Mouse (Mus musculus) embryonic facial prominence, embryonic 11.5 days (tissue): ENCODE results near the gene Vmn1r198. TPM values are rescaled to one million over a fixed set of nuclear protein-coding genes. Genes with fewer than 3 reads are reported as not detected.
"Not testable (repeated sequence)": the region's sequence is repeated elsewhere in the genome, so short reads cannot be mapped to it uniquely, and the experiment has no call there.

ENCODE experiments used
- ATAC-seq: fragments of 200-750 bp; cut with Nextera tagmentation; replicated peaks from 2 replicates; pipeline ENCODE4 v1.8.0; 2017; ENCODE audit warnings: low read depth; ENCODE audit not compliant: insufficient number of reproducible peaks, low FRiP score, low TSS enrichment
- DNase-seq: peaks from one replicate; pipeline ENCODE4 v3.0.0-alpha.2; 2015; ENCODE audit warnings: low spot score
- H3K27ac ChIP-seq: fragments of 300-500 bp; sonication (generic); replicated peaks from 2 replicates; pipeline ENCODE4 v1.5.1; 2014; ENCODE audit warnings: mild to moderate bottlenecking, low read depth, low read length, control low read depth
- H3K27me3 ChIP-seq: fragments of 300-500 bp; sonication (generic); 2 replicates; pipeline ENCODE4 v1.6.1; 2014; ENCODE audit warnings: mild to moderate bottlenecking, low read length, moderate library complexity, mixed read lengths; ENCODE audit not compliant: control insufficient read depth, insufficient read depth
- H3K36me3 ChIP-seq: fragments of 300-500 bp; sonication (generic); replicated peaks from 2 replicates; pipeline ENCODE4 v1.6.1; 2014; ENCODE audit warnings: low read depth, mild to moderate bottlenecking, low read length, moderate library complexity, mixed read lengths; ENCODE audit not compliant: control insufficient read depth, insufficient read depth
- H3K4me1 ChIP-seq: fragments of 300-500 bp; sonication (generic); 2 replicates; pipeline ENCODE4 v1.6.1; 2014; ENCODE audit warnings: low read length, mixed read lengths; ENCODE audit not compliant: control insufficient read depth, insufficient read depth
- H3K4me2 ChIP-seq: fragments of 300-500 bp; sonication (generic); 2 replicates; pipeline ENCODE4 v1.6.1; 2014; ENCODE audit warnings: low read depth, mild to moderate bottlenecking, control low read depth, low read length, moderate library complexity
- H3K4me3 ChIP-seq: fragments of 300-500 bp; sonication (generic); 2 replicates; pipeline ENCODE4 v1.5.1; 2014; ENCODE audit warnings: low read depth, low read length, control low read depth
- H3K9ac ChIP-seq: fragments of 300-500 bp; sonication (generic); replicated peaks from 2 replicates; pipeline ENCODE4 v1.6.1; 2014; ENCODE audit warnings: mild to moderate bottlenecking, control low read depth, low read length
- H3K9me3 ChIP-seq: fragments of 300-500 bp; sonication (generic); replicated peaks from 2 replicates; pipeline ENCODE4 v1.6.1; 2016; ENCODE audit warnings: mild to moderate bottlenecking, low read length, inconsistent platforms, mixed read lengths; ENCODE audit not compliant: control insufficient read depth
- WGBS: fragments of 180-500 bp; shearing (Covaris S2); extraction: QIAGEN DNeasy Blood & Tissue Kit; methylation state at CpG from one replicate; pipeline ENCODE4 v1.1.7; 2014; 5-methylcytosine and 5-hydroxymethylcytosine counted together
- polyA plus RNA-seq: library from polyadenylated mRNA; unstranded; fragments of >200 nt; fragmentation: Nextera tagmentation; extraction: Ambion mirVana; gene quantifications from 2 replicates; pipeline ENCODE4 v1.2.1, GENCODE M21; 2014

Vmn1r198 gene
- polyA plus RNA-seq, 1 experiment from 2014 or later = not detected

DNA sequence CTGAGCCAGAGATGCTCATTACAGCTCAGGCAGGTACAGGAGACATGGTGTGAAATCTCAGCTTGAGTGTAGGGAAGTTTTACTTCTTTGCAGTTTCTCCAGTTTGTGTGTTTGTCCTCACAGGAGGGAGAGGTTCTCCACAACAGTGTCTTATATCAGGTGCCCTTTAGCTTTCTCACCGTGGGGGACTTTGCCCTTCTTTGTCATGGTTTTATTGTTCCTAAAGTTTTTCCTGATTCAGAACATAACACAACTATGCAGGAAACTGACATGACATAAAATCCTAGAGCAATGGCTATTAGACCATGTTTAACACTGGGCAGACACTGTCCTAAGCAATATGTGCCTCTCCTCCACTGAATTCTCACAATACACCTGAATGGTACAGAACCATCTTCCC is 649 bp downstream of the Vmn1r198 start:
- no peak overlapping the region for H3K4me3 ChIP-seq
- H3K36me3 ChIP-seq = no peaks in the 10 kb centered on the region
- H3K9me3 ChIP-seq = no peaks in the 10 kb centered on the region
- ATAC-seq (no peak), DNase-seq (no peak)
- WGBS = 72% methylated on average over 1 of the region's 1 CpGs
- H3K4me2 ChIP-seq = no peak overlapping the region
- no peak overlapping the region for H3K27ac ChIP-seq
- H3K9ac ChIP-seq = no peak overlapping the region
- H3K27me3 ChIP-seq = no peaks in the 10 kb centered on the region
- H3K4me1 ChIP-seq = no peaks in the 10 kb centered on the region

DNA sequence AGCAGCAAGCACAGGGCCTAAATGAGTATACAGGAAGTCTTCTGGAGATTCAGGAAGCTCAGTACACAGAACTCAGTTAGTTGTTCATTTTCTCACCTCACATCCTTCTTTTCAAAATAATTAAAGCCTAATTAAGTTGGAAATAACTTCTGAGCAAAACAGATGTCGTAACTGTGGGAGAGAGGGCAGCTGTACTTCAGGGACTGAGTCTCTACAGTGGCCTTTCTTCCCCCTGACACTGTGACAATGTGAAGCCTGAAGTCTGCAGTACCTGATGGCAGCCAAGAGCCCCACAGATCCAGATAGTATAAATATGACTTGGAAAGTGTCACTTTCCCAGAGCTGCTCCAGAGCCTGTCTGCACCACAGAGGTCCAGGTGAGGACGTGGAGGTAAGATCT is 29.4 kb downstream of the Vmn1r198 start, which contains the start of gene Vmn1r199:
Vmn1r199 (plus strand) TSS at position 301 of the 400 bp plus-strand sequence.
- DNase-seq (no peak), ATAC-seq (no peak)
- no peaks in the 10 kb centered on the region for H3K9me3 ChIP-seq
- H3K9ac ChIP-seq = no peak within 1 kb of the TSS
- no peak within 1 kb of the TSS for H3K27ac ChIP-seq
- no peak within 1 kb of the TSS for H3K4me2 ChIP-seq
- H3K4me3 ChIP-seq = no peak within 1 kb of the TSS
- no peaks in the 10 kb centered on the region for H3K27me3 ChIP-seq
- 66% methylated on average over 2 of the region's 2 CpGs for WGBS
- H3K36me3 ChIP-seq = no peaks in the 10 kb centered on the region
- no peaks in the 10 kb centered on the region for H3K4me1 ChIP-seq

DNA sequence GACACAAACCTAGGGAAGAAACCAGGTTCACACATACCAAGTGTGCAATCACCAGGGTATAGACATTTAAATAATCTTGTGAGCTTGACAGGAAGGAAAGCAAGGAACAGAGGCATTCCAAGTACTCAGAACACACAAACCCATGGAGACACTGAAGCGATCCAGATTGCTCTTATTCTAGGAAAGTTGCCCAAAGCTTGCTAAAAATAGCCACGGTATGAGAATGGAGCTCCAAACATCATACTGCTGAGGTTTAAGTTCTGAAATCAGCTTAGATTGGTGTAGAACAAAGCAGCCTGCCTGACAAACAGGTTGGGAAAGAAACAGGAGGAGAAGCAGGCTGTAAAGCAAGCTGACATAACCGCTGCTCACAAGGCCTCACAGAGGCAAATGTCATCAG is 31.0 kb downstream of the Vmn1r198 start:
- H3K9me3 ChIP-seq, H3K4me1 ChIP-seq, H3K9ac ChIP-seq, H3K27ac ChIP-seq, H3K36me3 ChIP-seq, DNase-seq, ATAC-seq, H3K4me3 ChIP-seq, H3K4me2 ChIP-seq, H3K27me3 ChIP-seq: not testable (repeated sequence)
- WGBS = 81% methylated on average over 3 of the region's 3 CpGs

DNA sequence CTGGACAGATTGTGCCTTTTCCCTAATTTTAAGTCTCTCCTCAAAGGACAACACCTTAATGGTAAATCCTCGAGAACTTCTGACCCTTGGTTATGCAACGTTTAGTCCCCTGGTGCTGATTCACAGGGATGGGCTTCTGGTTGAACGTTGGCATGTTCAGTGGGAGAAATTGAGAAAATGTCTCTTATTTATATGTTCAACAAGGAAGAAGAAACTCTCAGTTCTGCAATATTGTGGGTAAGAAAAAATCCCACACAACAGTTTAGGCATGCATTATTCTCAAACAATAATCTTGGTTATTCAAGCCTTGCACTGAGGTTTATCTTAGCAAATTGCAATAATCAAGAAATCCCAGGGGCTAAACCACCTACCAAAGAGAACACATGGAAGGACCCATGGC is 33.2 kb downstream of the Vmn1r198 start:
- DNase-seq (no peak), ATAC-seq (no peak)
- Histone ChIP-seq H3K4me1 (no peaks in the 10 kb centered on the region), H3K36me3 (no peaks in the 10 kb centered on the region), H3K9me3 (no peaks in the 10 kb centered on the region), H3K27me3 (no peaks in the 10 kb centered on the region), H3K9ac (no peak overlapping the region), H3K27ac (no peak overlapping the region), H3K4me3 (no peak overlapping the region), H3K4me2 (no peak overlapping the region)
- WGBS = 73% methylated on average over 3 of the region's 3 CpGs

DNA sequence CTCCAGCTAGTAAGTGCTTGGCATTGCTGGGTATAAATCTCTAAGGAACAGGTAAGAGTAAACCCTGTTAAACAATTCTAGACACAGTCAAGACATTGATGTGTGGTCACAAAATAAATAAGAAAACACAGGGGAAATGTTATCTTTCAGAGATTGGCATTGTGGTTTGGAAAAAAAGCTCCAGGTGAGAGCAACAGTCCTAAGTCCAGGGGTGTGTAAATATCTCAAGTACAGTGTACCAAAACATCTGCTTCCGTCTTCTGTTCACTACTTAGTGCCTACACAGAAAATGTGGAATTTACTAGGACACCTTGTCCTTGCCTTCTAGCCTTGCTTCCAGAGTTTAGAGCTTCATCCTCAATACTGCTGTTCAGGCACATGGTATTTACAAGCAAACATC is 36.9 kb downstream of the Vmn1r198 start:
- no peak for DNase-seq
- H3K27ac ChIP-seq = no peak overlapping the region
- no peaks in the 10 kb centered on the region for H3K36me3 ChIP-seq
- no peaks in the 10 kb centered on the region for H3K4me1 ChIP-seq
- no peak for ATAC-seq
- H3K9ac ChIP-seq = no peak overlapping the region
- no peak overlapping the region for H3K4me3 ChIP-seq
- no peaks in the 10 kb centered on the region for H3K9me3 ChIP-seq
- WGBS = 100% methylated on average over 1 of the region's 1 CpGs
- no peaks in the 10 kb centered on the region for H3K27me3 ChIP-seq
- no peak overlapping the region for H3K4me2 ChIP-seq

DNA sequence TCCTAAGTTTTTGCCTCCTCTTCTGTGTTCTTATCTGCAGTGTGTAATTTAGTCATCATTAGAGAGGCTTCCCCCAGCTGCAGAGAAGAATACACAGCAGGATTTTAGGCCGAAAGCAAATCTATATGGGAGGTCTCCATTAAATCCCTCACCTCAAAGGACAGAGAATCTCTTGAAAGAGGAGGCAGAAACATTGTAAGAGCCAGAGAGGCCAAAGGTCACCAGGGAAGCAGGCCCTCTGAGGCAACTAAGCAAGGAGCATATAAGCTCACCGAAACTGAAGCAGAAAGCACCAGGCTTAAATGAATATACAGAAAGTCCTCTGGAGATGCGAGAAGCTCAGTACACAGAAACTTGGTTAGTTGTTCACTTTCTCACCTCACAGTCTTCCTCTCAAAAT is 39.9 kb downstream of the Vmn1r198 start, which contains the start of gene Vmn1r200:
Vmn1r200 (plus strand) TSS at position 301 of the 400 bp plus-strand sequence.
- Histone ChIP-seq H3K4me1 (no peaks in the 10 kb centered on the region), H3K36me3 (no peaks in the 10 kb centered on the region), H3K9me3 (no peaks in the 10 kb centered on the region), H3K4me3 (no peak within 1 kb of the TSS), H3K27me3 (no peaks in the 10 kb centered on the region), H3K4me2 (no peak within 1 kb of the TSS), H3K9ac (no peak within 1 kb of the TSS), H3K27ac (no peak within 1 kb of the TSS)
- no peak for DNase-seq
- 27% methylated on average over 3 of the region's 3 CpGs for WGBS
- ATAC-seq = no peak

DNA sequence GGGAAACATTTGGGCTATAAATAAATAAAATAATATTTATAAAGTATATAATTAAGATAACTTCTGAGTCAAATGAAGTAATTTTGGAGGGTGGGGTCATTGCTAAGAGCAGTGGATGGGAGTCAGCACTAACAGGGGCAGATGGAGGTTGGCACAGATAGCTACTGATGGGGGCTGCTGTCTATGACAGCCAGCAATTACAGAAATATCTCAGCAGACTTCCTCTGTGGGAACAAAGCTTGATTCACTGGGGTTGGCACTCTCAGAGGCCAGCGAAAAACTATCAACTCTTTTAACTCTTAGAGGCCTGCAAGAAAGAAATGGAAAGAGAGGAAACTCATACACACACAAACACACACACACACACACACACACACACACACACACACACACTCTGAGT is 52.8 kb downstream of the Vmn1r198 start:
- H3K4me1 ChIP-seq = no peaks in the 10 kb centered on the region
- H3K27me3 ChIP-seq = no peaks in the 10 kb centered on the region
- H3K4me3 ChIP-seq = no peak overlapping the region
- 71% methylated on average over 1 of the region's 1 CpGs for WGBS
- no peaks in the 10 kb centered on the region for H3K9me3 ChIP-seq
- no peak for ATAC-seq
- H3K27ac ChIP-seq = no peak overlapping the region
- H3K4me2 ChIP-seq = no peak overlapping the region
- H3K36me3 ChIP-seq = no peaks in the 10 kb centered on the region
- no peak overlapping the region for H3K9ac ChIP-seq
- DNase-seq = no peak
